Mouse (Mus musculus): ENCODE measurements around the gene Slc12a6.

- TF ChIP-seq POLR2A (IDR thresholded peaks at IDR 0.05; ENCODE audit: insufficient read depth, low read length), result no peak
- TF ChIP-seq CTCF (IDR thresholded peaks at IDR 0.05; ENCODE audit: low read depth, low read length), result no peak
- TF ChIP-seq EP300 (IDR thresholded peaks at IDR 0.05; ENCODE audit: insufficient read depth, low read depth, low read length), result no peak
These were observed 23.9 kb downstream of the Slc12a6 start for GRCm38 (mm10) chr2:112289507-112289906.

Data from ES-Bruce4 (cell line).